Mouse (Mus musculus): ENCODE data around the gene Gm3591.
"Not testable (repeated sequence)": the region's sequence is repeated elsewhere in the genome, so short reads cannot be mapped to it uniquely, and the experiment has no call there.

Gm3591 gene

GRCm38 (mm10) chr14:6412382-6412781 is at the start of gene Gm3591:
Gene Gm3591, minus strand, starts transcription at chr14:6412482.
- POLR2A ChIA-PET, CTCF ChIA-PET: not testable (repeated sequence)

GRCm38 (mm10) chr14:6444511-6444910 is 32.2 kb upstream of the Gm3591 start, which contains the start of gene Gm3594:
Gene Gm3594, minus strand, starts transcription at chr14:6444611.
- CTCF ChIA-PET, POLR2A ChIA-PET: not testable (repeated sequence)

GRCm38 (mm10) chr14:6440774-6441173 is 28.5 kb upstream of the Gm3591 start:
- CTCF ChIA-PET, POLR2A ChIA-PET: not testable (repeated sequence)

- CTCF ChIA-PET, POLR2A ChIA-PET: not testable (repeated sequence)
These were observed 27.9 kb upstream of the Gm3591 start for GRCm38 (mm10) chr14:6440206-6440605.

- POLR2A ChIA-PET, CTCF ChIA-PET: not testable (repeated sequence)
These were observed 14.5 kb upstream of the Gm3591 start for GRCm38 (mm10) chr14:6426766-6427165.

DNA sequence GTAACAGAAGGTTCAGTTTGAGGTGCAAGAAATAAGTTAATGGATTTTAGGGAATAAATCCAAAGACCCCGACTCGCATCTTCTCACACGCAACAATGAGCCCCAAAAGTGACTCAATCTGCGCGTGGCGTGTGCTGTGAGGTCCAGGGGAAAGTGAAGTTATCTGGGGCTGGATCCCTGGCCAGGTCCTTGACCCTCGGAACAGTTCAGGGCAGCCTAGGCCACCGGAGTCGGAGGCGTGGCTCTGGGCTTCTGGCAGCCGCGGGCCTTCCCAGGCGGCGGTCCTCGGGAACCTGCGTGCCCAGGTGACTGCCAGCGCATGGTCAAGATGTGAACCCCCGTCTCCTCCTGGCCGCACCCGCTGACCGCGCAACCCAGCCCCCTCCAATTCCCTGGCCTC is 14.1 kb upstream of the Gm3591 start:
- CTCF ChIA-PET, POLR2A ChIA-PET: not testable (repeated sequence)

DNA sequence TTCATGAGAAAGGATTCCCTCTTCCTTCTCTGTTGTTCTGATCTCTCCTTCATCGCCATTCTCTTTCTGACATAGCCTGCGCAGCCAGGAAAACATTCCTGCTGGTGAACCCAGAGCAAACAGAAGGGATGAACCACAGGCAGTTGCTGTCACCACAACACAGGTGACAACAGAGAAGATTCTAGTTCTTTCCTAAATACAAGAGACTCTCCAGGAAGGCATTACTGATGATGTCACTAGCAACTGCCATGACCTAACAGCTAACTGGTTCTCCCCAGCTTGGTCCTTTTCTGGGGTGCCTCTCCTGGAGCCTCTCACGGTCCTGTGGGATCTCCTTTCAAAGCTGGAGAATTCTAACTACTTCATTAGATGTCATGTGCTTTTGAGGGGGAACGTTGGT is 22.1 kb downstream of the Gm3591 start, which contains the start of gene Gm16440:
Gm16440 (minus strand) TSS at position 101 of the 400 bp plus-strand sequence.
- CTCF ChIA-PET, POLR2A ChIA-PET: not testable (repeated sequence)

Measured in embryonic stem cell, embryonic (primary cell).